Mouse (Mus musculus) CH12.LX (cell line): ENCODE data around the gene Polr3b. TPM values are rescaled to one million over a fixed set of nuclear protein-coding genes. Genes with fewer than 3 reads are reported as not detected.

Experiments used
- DNase-seq: peaks from one replicate; pipeline ENCODE4 v3.0.0-alpha.2; 2013; ENCODE audit errors: extremely low read depth
- H3K27ac ChIP-seq: 2 replicates; pipeline ENCODE4 v1.5.1; 2012; ENCODE audit warnings: low read depth, mild to moderate bottlenecking, control low read depth, moderate library complexity; ENCODE audit not compliant: insufficient read depth
- H3K27me3 ChIP-seq: replicated peaks from 2 replicates; pipeline ENCODE3; 2012; ENCODE audit warnings: inconsistent platforms
- H3K36me3 ChIP-seq, 2 experiments: replicated peaks in 1 of 2; 2 replicates each; pipeline versions ENCODE3 to v1.6.1; 2012; ENCODE audit warnings: inconsistent platforms in 1 of 2, low read length in 1 of 2, mild to moderate bottlenecking in 1 of 2, mixed read lengths in 1 of 2, moderate library complexity in 1 of 2; ENCODE audit not compliant: control insufficient read depth in 1 of 2, insufficient read depth in 1 of 2
- H3K4me1 ChIP-seq, 2 experiments: 2 replicates each; pipeline ENCODE4 v1.6.1; 2012; ENCODE audit warnings: inconsistent platforms in 1 of 2, moderate library complexity in 1 of 2; ENCODE audit not compliant: insufficient read depth in 2 of 2, control insufficient read depth in 1 of 2
- H3K4me2 ChIP-seq: 2 replicates; pipeline ENCODE4 v1.6.1; 2012; ENCODE audit warnings: low read depth, mild to moderate bottlenecking, control low read depth; ENCODE audit not compliant: poor library complexity, insufficient read depth, severe bottlenecking
- H3K4me3 ChIP-seq, 3 experiments: fragments of 150-350 bp in 1 of 3; sonication (generic) in 1 of 3; replicated peaks in 1 of 3; 2 replicates each; pipeline versions ENCODE3 to v1.5.1; 2011 to 2012; ENCODE audit warnings: low read depth in 2 of 3, low read length in 2 of 3, mild to moderate bottlenecking in 2 of 3, moderate library complexity in 2 of 3, control low read depth in 1 of 3, improper control_type of control experiment in 1 of 3, inconsistent platforms in 1 of 3, mixed read lengths in 1 of 3; ENCODE audit not compliant: poor library complexity in 1 of 3
- H3K79me2 ChIP-seq: replicated peaks from 2 replicates; pipeline ENCODE4 v1.6.1; 2012; ENCODE audit warnings: mild to moderate bottlenecking, moderate library complexity; ENCODE audit not compliant: control insufficient read depth, poor library complexity, insufficient read depth, severe bottlenecking; ENCODE audit errors: extremely low read depth
- H3K9ac ChIP-seq: 2 replicates; pipeline ENCODE4 v1.6.1; 2012; ENCODE audit warnings: low read depth, mild to moderate bottlenecking, control low read depth, moderate library complexity; ENCODE audit not compliant: insufficient read depth
- H3K9me3 ChIP-seq: replicated peaks from 2 replicates; pipeline ENCODE3; 2012; ENCODE audit warnings: low read length, inconsistent platforms, mixed read lengths
- CTCF ChIP-seq, 2 experiments: IDR thresholded peaks in 1 of 2; conservative IDR thresholded peaks in 1 of 2; 2 replicates each; pipeline ENCODE4 v1.5.1; 2011 to 2012; ENCODE audit warnings: low read depth in 2 of 2, low read length in 2 of 2, improper control_type of control experiment in 1 of 2, inconsistent platforms in 1 of 2, mild to moderate bottlenecking in 1 of 2, moderate library complexity in 1 of 2
- E2F4 ChIP-seq: IDR thresholded peaks from 2 replicates; pipeline ENCODE4 v1.6.1; 2011; ENCODE audit warnings: low read depth, low read length, improper control_type of control experiment; ENCODE audit not compliant: insufficient replicate concordance
- ETS1 ChIP-seq: conservative IDR thresholded peaks from 2 replicates; pipeline ENCODE4 v1.6.1; 2012; ENCODE audit warnings: low read depth, mild to moderate bottlenecking, inconsistent platforms, low read length, improper control_type of control experiment, moderate library complexity
- IRF4 ChIP-seq: IDR thresholded peaks from 2 replicates; pipeline ENCODE4 v1.6.1; 2014; ENCODE audit warnings: low read depth, mild to moderate bottlenecking, inconsistent platforms, low read length, improper control_type of control experiment
- JUN ChIP-seq: IDR thresholded peaks from 2 replicates; pipeline ENCODE4 v1.6.1; 2011; ENCODE audit warnings: low read depth, mild to moderate bottlenecking, low read length, improper control_type of control experiment, moderate library complexity; ENCODE audit not compliant: insufficient read depth
- JUND ChIP-seq: conservative IDR thresholded peaks from 2 replicates; pipeline ENCODE4 v1.6.1; 2011; ENCODE audit warnings: low read depth, low read length, improper control_type of control experiment
- MAZ ChIP-seq: IDR thresholded peaks from 2 replicates; pipeline ENCODE4 v1.6.1; 2012; ENCODE audit warnings: low read depth, mild to moderate bottlenecking, inconsistent platforms, low read length, improper control_type of control experiment, moderate library complexity
- MEF2A ChIP-seq: IDR thresholded peaks from 2 replicates; pipeline ENCODE4 v1.6.1; 2014; ENCODE audit warnings: low read depth, mild to moderate bottlenecking, inconsistent platforms, low read length, improper control_type of control experiment, borderline replicate concordance
- MXI1 ChIP-seq: IDR thresholded peaks from 2 replicates; pipeline ENCODE4 v1.6.1; 2011; ENCODE audit warnings: mild to moderate bottlenecking, low read depth, low read length, improper control_type of control experiment
- NELFE ChIP-seq: IDR thresholded peaks from 2 replicates; pipeline ENCODE4 v1.6.1; 2011; ENCODE audit warnings: low read depth, low read length, improper control_type of control experiment
- PAX5 ChIP-seq: IDR thresholded peaks from 2 replicates; pipeline ENCODE4 v1.6.1; 2012; ENCODE audit warnings: low read length, inconsistent platforms, mixed read lengths
- POLR2AphosphoS2 ChIP-seq: IDR thresholded peaks from 2 replicates; pipeline ENCODE4 v1.6.1; 2011; ENCODE audit warnings: low read depth, low read length, improper control_type of control experiment
- RAD21 ChIP-seq: IDR thresholded peaks from 2 replicates; pipeline ENCODE4 v1.6.1; 2011; ENCODE audit warnings: low read depth, mild to moderate bottlenecking, low read length, improper control_type of control experiment, moderate library complexity
- SMC3 ChIP-seq: IDR thresholded peaks from 2 replicates; pipeline ENCODE4 v1.6.1; 2011; ENCODE audit warnings: low read depth, low read length, improper control_type of control experiment
- USF1 ChIP-seq: IDR thresholded peaks from 2 replicates; pipeline ENCODE4 v1.6.1; 2014; ENCODE audit warnings: low read depth, mild to moderate bottlenecking, inconsistent platforms, low read length, improper control_type of control experiment
- USF2 ChIP-seq: conservative IDR thresholded peaks from 2 replicates; pipeline ENCODE4 v1.6.1; 2011; ENCODE audit warnings: low read depth, low read length, improper control_type of control experiment
- ZKSCAN1 ChIP-seq: IDR thresholded peaks from 2 replicates; pipeline ENCODE4 v1.6.1; 2012; ENCODE audit warnings: low read depth, inconsistent platforms, low read length, improper control_type of control experiment, borderline replicate concordance
- ZNF384 ChIP-seq: IDR thresholded peaks from 2 replicates; pipeline ENCODE4 v1.6.1; 2012; ENCODE audit warnings: low read depth, low read length, improper control_type of control experiment, inconsistent platforms
- dilution Hi-C: fragments of 300-500 bp; cut with MboI; formaldehyde crosslinking; loops from 2 replicates; pipeline ENCODE4 v1.14.3; 2020; ENCODE audit warnings: low sequenced_read_pairs; ENCODE audit not compliant: extremely low pct_unique_long_range_greater_than_20kb, extremely low pct_ligation_motif_present
- in situ Hi-C: fragments of 300-500 bp; cut with MboI; formaldehyde crosslinking; loops from 3 replicates; pipeline ENCODE4 v1.14.3; 2019; ENCODE audit warnings: low sequenced_read_pairs, low pct_ligation_motif_present, low pct_unique_long_range_greater_than_20kb, mixed read lengths
- polyA plus RNA-seq: library from polyadenylated mRNA; unstranded; fragments of >175 nt; gene quantifications from 2 replicates; pipeline ENCODE4 v1.2.1, GENCODE M21; 2012; ENCODE audit warnings: low read depth; ENCODE audit not compliant: insufficient read length
- total RNA-seq, 2 experiments: library from RNA; depleted of rRNA; stranded (reverse); fragments of 300-350 nt in 1 of 2; fragments of >200 nt in 1 of 2; gene quantifications; 2 replicates each; pipeline ENCODE4 v1.2.3; 2012 to 2014

Polr3b gene
- total and polyA plus RNA-seq, 3 experiments = 13.0 to 20.8 (median 16.3) TPM

DNA sequence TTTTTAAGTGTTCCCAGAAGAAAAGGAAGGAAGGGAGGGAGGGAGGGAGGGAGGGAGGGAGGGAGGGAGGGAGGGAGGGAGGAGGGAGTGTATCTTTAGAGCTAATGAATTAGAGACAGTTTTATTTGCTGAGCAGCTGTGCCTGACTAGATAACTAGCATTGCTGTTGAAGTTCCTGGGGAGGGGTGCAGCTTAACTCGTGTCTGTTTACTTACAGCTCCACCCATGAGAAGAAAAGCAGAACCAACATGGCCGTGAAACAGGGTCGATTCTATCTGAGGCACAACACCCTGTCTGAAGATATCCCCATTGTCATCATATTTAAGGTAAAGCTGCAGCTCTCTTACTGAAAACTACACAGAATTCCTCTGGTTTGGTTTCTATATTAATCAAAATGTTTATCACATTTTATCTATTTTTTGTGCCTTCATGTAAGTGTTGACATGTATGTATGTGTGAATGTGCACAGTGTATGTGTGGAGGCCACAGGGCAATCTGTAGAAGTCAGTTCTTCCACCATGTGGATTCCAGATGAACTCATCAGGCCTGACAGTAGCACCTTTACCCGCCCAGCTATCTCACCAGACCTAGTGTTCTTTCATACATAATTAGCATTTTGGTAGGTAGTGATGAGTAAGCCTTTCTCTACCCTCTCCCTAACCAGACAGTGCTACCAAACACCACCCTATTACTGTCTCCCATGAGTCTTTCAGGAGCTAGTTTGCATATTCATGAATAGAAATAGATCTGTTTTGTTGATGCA is 17.6 kb downstream of the Polr3b start:
- Histone ChIP-seq H3K4me2 (no peak overlapping the region), H3K9ac (no peak overlapping the region), H3K79me2 (no peaks in the 10 kb centered on the region)
- TF ChIP-seq POLR2AphosphoS2 (no peak), PAX5 (no peak), IRF4 (no peak), JUN (no peak), NELFE (no peak), SMC3 (no peak), ZKSCAN1 (no peak), JUND (no peak), USF2 (no peak)
- TF ChIP-seq, all 38 proteins: peak for 0
- Histone ChIP-seq H3K27me3 (no peaks in the 10 kb centered on the region), H3K9me3 (no peaks in the 10 kb centered on the region), H3K4me1 (peaks cover 0 to 12% of the 10 kb centered on the region in 2 experiments; a peak in 1 of 4 replicates), H3K36me3 (peaks cover 27 to 79% of the 10 kb centered on the region in 2 experiments), H3K4me3 (no peak overlapping the region), H3K27ac (no peak overlapping the region)
- dilution Hi-C loops (no loop called here), in situ Hi-C loops (loop anchor here (10.0 kb wide), 1 partner anchor 395 kb away; no protein-coding TSS in a partner anchor)
- no peak for DNase-seq

DNA sequence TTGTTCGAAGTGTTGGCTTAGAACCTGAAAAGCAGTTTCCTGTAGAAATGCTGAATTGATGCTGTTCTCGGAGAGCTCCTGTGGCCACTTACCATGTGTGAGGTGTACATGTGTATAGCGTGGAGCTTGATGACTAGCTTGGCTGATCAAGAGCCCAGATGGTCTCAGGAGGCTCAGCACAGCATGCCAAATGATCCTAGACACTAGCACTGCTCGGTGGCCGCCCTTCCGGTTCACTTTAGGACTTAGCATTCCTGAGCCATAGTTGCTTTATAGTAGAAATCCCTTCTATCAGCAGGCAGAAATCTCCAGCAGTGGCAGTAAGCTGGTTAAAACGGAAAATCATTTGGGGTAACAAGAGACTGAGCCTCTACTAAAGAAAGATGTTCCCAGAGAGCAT is 18.8 kb downstream of the Polr3b start:
- TF ChIP-seq MAZ (no peak), MEF2A (no peak)
- TF ChIP-seq, all 38 proteins: peak for 0
- peaks cover 27 to 74% of the 10 kb centered on the region in 2 experiments for H3K36me3 ChIP-seq
- dilution Hi-C loops = no loop called here

DNA sequence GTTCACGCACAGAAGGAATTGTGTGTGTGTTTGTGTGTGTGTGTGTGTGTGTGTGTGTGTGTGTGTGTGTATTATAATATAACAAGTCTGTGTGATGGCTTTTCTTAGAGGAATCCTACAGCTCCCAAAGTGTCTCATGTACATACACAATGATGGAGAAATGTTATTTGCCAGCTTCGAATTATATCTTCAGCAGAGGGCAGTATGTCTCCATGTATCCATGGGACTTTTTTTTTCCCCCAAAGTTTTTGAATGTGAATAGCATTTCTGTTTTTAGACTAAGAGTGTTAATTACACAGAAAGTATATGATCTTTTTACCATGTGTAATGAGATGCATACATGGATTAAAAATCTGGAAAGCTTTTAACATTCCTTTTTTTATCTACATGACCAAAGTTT is 19.5 kb downstream of the Polr3b start:
- H3K27ac ChIP-seq = no peak overlapping the region
- no peaks in the 10 kb centered on the region for H3K79me2 ChIP-seq
- H3K36me3 ChIP-seq = peaks cover 22 to 68% of the 10 kb centered on the region in 2 experiments
- H3K9ac ChIP-seq = no peak overlapping the region
- no peaks in the 10 kb centered on the region for H3K27me3 ChIP-seq
- H3K4me1 ChIP-seq = peaks cover 8 to 31% of the 10 kb centered on the region in 2 experiments
- dilution Hi-C loops = no loop called here
- no peaks in the 10 kb centered on the region for H3K9me3 ChIP-seq
- no peak overlapping the region for H3K4me3 ChIP-seq
- peak in 1 of 2 experiments; percentile 39; a peak in 2 of 4 replicates for TF ChIP-seq CTCF (conservative IDR thresholded peaks at IDR 0.05 in 1 of 2, IDR thresholded peaks at IDR 0.05 in 1 of 2; ENCODE audit: low read depth in 2 of 2, low read length in 2 of 2)
- no peak for TF ChIP-seq ETS1
- TF ChIP-seq USF2 = no peak
- TF ChIP-seq RAD21 = peak; percentile 47
- no peak for TF ChIP-seq MXI1
- TF ChIP-seq ZNF384 = peak; percentile 78
- peak; percentile 19 for TF ChIP-seq SMC3
- TF ChIP-seq E2F4 = no peak
- TF ChIP-seq MEF2A = no peak
- no peak for TF ChIP-seq USF1
- TF ChIP-seq, all 38 proteins: peak for 4
- no peak overlapping the region for H3K4me2 ChIP-seq
- no peak for DNase-seq
- in situ Hi-C loops = loop anchor here (10.0 kb wide), 1 partner anchor 393 kb away; no protein-coding TSS in a partner anchor

More for the DNA sequence above, 18.8 kb downstream of the Polr3b start:
- Histone ChIP-seq H3K4me2 (no peak overlapping the region), H3K27me3 (no peaks in the 10 kb centered on the region), H3K9me3 (no peaks in the 10 kb centered on the region), H3K27ac (no peak overlapping the region), H3K4me1 (peaks cover 4 to 23% of the 10 kb centered on the region in 2 experiments), H3K4me3 (no peak overlapping the region), H3K79me2 (no peaks in the 10 kb centered on the region), H3K9ac (no peak overlapping the region)
- DNase-seq = no peak
- in situ Hi-C loops = loop anchor here (10.0 kb wide), 1 partner anchor 394 kb away; no protein-coding TSS in a partner anchor
